8 mouse cellular contexts compared by ENCODE assay signal in the genomic region with DNA sequence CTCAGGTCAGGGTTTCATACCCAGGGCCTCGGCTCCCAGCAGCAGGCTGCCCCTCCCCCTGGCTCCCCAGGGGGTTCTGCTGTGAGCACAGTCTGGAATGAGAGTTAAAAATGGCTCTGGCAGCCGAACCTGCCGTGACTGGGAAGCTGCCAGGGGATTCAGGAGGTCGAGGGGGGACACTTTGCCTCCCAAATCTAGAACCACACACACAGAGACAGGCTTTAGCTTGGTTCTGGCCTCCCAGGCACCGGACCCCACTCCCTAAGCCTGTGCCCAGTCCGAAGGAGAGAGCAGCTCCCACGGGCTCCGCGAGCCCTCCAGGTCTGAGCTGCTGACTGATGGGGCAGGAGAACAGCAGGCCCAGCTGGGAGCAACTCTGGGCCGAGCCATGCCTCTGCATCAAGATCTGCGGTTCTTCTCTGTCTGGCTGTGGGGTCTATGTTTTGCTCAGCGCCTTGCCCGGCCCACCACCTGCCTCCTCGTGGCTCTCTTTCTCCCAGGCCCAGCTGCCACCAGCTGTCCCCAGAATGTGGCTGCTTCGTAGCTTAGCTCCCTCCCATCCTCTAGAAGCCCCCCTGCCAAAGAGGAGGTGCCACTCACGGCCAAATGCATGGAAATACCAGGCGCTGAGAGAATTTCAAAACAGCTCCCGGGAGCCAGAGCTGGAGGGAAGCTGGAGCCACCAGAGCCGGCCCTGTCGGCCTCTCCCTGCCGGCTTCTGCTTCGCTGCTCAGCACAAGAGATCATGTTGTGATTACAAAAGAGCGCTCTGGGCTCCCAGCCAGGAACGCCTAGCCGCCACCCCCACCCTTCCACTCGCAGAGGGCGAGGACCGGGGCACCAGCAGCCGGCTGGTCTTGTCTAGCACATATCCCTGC. TPM values are rescaled to one million over a fixed set of nuclear protein-coding genes. Genes with fewer than 3 reads are reported as not detected.
DNase-seq lines count a peak whose midpoint lies in the region; ATAC-seq and TF ChIP-seq lines count a peak whose summit lies in the region.

TSS of gene Ccdc9b (minus strand) at position 756 of the 878 bp plus-strand sequence.

- no peak for TF ChIP-seq CTCF in lung, embryonic 14.5 days (IDR thresholded peaks at IDR 0.05; ENCODE audit: low read depth)
- TF ChIP-seq CTCF in olfactory bulb, adult 2 months (IDR thresholded peaks at IDR 0.05; ENCODE audit: insufficient read depth, low read depth, low read length), result no peak

- WGBS in lung, embryonic 14.5 days, result 9% methylated on average over 29 of the region's 29 CpGs
- 1% methylated on average over 29 of the region's 29 CpGs for WGBS in olfactory bulb, adult 2 months

- peak; percentile 88 for ATAC-seq in lung, embryonic 14.5 days (ENCODE audit: insufficient read depth)

- H3K4me3 ChIP-seq in lung, embryonic 14.5 days (ENCODE audit: low read depth, low read length), result peak within 1 kb of the TSS; percentile 24
- peak within 1 kb of the TSS; percentile 43 for H3K4me3 ChIP-seq in olfactory bulb, adult 2 months (ENCODE audit: insufficient read depth, low read depth, low read length)

- no peaks in the 10 kb centered on the region for H3K9me3 ChIP-seq in lung, embryonic 14.5 days (ENCODE audit: low read depth, low read length)

- H3K27me3 ChIP-seq in lung, embryonic 14.5 days (ENCODE audit: insufficient read depth, low read length), result no peaks in the 10 kb centered on the region; the same call in 1 of the 2 replicates

- no peaks in the 10 kb centered on the region for H3K36me3 ChIP-seq in lung, embryonic 14.5 days (ENCODE audit: insufficient read depth)

- peak; percentile 58 for TF ChIP-seq POLR2A in olfactory bulb, adult 2 months (IDR thresholded peaks at IDR 0.05; ENCODE audit: insufficient read depth, low read depth, low read length)

- peak within 1 kb of the TSS; percentile 96 for H3K27ac ChIP-seq in lung, embryonic 14.5 days (ENCODE audit: low read depth)
- H3K27ac ChIP-seq in olfactory bulb, adult 2 months (ENCODE audit: insufficient read depth, low read depth, low read length), result peak within 1 kb of the TSS; percentile 98

- H3K9ac ChIP-seq in lung, embryonic 14.5 days, result peak within 1 kb of the TSS; percentile 47

- H3K4me1 ChIP-seq in lung, embryonic 14.5 days (ENCODE audit: insufficient read depth), result peaks cover 30% of the 10 kb centered on the region
- H3K4me1 ChIP-seq in olfactory bulb, adult 2 months (ENCODE audit: control insufficient read depth, insufficient read depth, low read length), result peaks cover 50% of the 10 kb centered on the region

- peak within 1 kb of the TSS; percentile 61 for H3K4me2 ChIP-seq in lung, embryonic 14.5 days

- peak; percentile 64 for DNase-seq in MEL-GATA-1-ER (ENCODE audit: extremely low read depth, low read depth)
- peak; percentile 92 for DNase-seq in cerebellum, adult 9-10 months
- peak; percentile 63 to 92 for DNase-seq in frontal cortex, adult 2 months (ENCODE audit: extremely low spot score in 1 of 2, low spot score in 1 of 2)
- DNase-seq in heart, postnatal 4 days, result peak; percentile 92
- DNase-seq in layer of hippocampus, adult 9-11 months, result peak; percentile 91
- DNase-seq in lung, embryonic 14.5 days, result peak; percentile 95
- peak; percentile 62 for DNase-seq in thymus, postnatal 25 days

RNA-seq across cellular contexts. Expression of gene Ccdc9b, which starts in this region (rescaled TPM):
- polyA plus RNA-seq in frontal cortex, adult 2 months (2012; rRNA removed), result 6.5 and 7.4 TPM in 2 replicates
- total RNA-seq in heart, postnatal 4 days (2021), result 1 to 10 TPM; 6.6 to 7.4 TPM
- 0.50 and 0.55 TPM in 2 replicates for polyA plus RNA-seq in lung, embryonic 14.5 days (2014; fragmentation: Nextera tagmentation; extraction: Ambion mirVana)
- not detected in 2 replicates for polyA plus RNA-seq in olfactory bulb, adult 2 months (2012; ENCODE audit: insufficient read depth, insufficient read length, low replicate concordance, missing spikeins)

Comparison
In these comparisons a context has a peak if more than half of its experiments do, and no peak if none do; other contexts are left out.
1. Peak in every context shown above with its lines: DNase-seq, ATAC-seq, H3K4me3 ChIP-seq and H3K27ac ChIP-seq.
2. Peak in DNase-seq, ATAC-seq, H3K4me3 ChIP-seq, H3K27ac ChIP-seq, H3K9ac ChIP-seq and H3K4me2 ChIP-seq in lung, embryonic 14.5 days; RNA of the gene not detected or under 1 TPM.